Mouse (Mus musculus) forebrain, embryonic 16.5 days (tissue): ENCODE data around the gene Scml4. TPM values are rescaled to one million over a fixed set of nuclear protein-coding genes. Genes with fewer than 3 reads are reported as not detected.

Source experiments
- ATAC-seq: fragments of 200-750 bp; cut with Nextera tagmentation; 2 replicates; pipeline ENCODE4 v1.8.0; 2017; ENCODE audit warnings: mild to moderate bottlenecking, moderate library complexity
- H3K27ac ChIP-seq: fragments of 300-500 bp; sonication (generic); 2 replicates; pipeline ENCODE4 v1.5.1; 2014; ENCODE audit warnings: low read length, control low read depth
- H3K27me3 ChIP-seq: fragments of 300-500 bp; sonication (generic); replicated peaks from 2 replicates; pipeline ENCODE4 v1.6.1; 2014; ENCODE audit warnings: low read length; ENCODE audit not compliant: control insufficient read depth, insufficient read depth
- H3K36me3 ChIP-seq: fragments of 300-500 bp; sonication (generic); 2 replicates; pipeline ENCODE4 v1.6.1; 2014; ENCODE audit not compliant: control insufficient read depth, insufficient read depth
- H3K4me1 ChIP-seq: fragments of 300-500 bp; sonication (generic); replicated peaks from 2 replicates; pipeline ENCODE4 v1.6.1; 2014; ENCODE audit warnings: low read length; ENCODE audit not compliant: control insufficient read depth, insufficient read depth
- H3K4me2 ChIP-seq: fragments of 300-500 bp; sonication (generic); 2 replicates; pipeline ENCODE4 v1.6.1; 2014; ENCODE audit warnings: mild to moderate bottlenecking, low read length, control low read depth
- H3K4me3 ChIP-seq: fragments of 300-500 bp; sonication (generic); replicated peaks from 2 replicates; pipeline ENCODE4 v1.5.1; 2014; ENCODE audit warnings: mild to moderate bottlenecking, low read length, control low read depth
- H3K9ac ChIP-seq: fragments of 300-500 bp; sonication (generic); replicated peaks from 2 replicates; pipeline ENCODE4 v1.6.1; 2014; ENCODE audit warnings: low read depth, low read length, control low read depth
- H3K9me3 ChIP-seq: fragments of 300-500 bp; sonication (generic); 2 replicates; pipeline ENCODE4 v1.6.1; 2016; ENCODE audit warnings: low read length; ENCODE audit not compliant: control insufficient read depth
- WGBS: fragments of 180-500 bp; shearing (Covaris S2); extraction: QIAGEN DNeasy Blood & Tissue Kit; methylation state at CpG from one replicate; pipeline ENCODE4 v1.1.7; 2014; 5-methylcytosine and 5-hydroxymethylcytosine counted together
- polyA plus RNA-seq: library from polyadenylated mRNA; unstranded; fragments of >200 nt; fragmentation: Nextera tagmentation; extraction: Ambion mirVana; gene quantifications from 2 replicates; pipeline ENCODE4 v1.2.1, GENCODE M21; 2015

Gene Scml4
- 9.5 and 10.4 TPM in 2 replicates for polyA plus RNA-seq

GRCm38 (mm10) chr10:42860159-42860911 is at the start of gene Scml4:
Scml4 (plus strand) TSS chr10:42860370.
- H3K9ac ChIP-seq, result peak within 1 kb of the TSS; percentile 62
- H3K4me3 ChIP-seq, result peak within 1 kb of the TSS; percentile 45
- H3K27me3 ChIP-seq, result peaks cover 5% of the 10 kb centered on the region; the same call in 1 of the 2 replicates
- H3K27ac ChIP-seq, result peak within 1 kb of the TSS; percentile 70
- 17% methylated on average over 17 of the region's 17 CpGs for WGBS
- peaks cover 39% of the 10 kb centered on the region for H3K4me1 ChIP-seq
- H3K9me3 ChIP-seq, result no peaks in the 10 kb centered on the region
- H3K36me3 ChIP-seq, result no peaks in the 10 kb centered on the region
- peak; percentile 80 for ATAC-seq
- peak within 1 kb of the TSS; percentile 63 for H3K4me2 ChIP-seq

DNA sequence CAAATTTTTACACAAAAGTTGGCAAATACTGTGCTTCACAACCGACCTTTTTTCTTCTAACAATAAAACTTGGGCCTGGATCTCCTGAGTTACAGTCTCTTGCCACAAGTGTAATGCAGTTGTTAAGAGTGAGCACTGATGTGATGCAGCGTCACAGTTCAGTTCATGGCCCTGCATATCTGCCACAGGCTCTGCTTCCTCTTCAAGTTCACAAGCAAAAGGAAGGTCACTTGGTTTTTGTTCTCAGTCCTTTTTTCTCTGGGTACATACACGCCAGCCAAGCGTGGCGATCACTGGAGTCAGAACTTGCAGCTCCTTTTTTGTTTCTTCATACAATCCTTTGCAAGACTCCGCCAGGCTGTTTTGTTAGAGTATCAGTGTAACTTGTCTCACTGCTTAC is 34.2 kb upstream of the Scml4 start:
- no peak for ATAC-seq
- H3K4me3 ChIP-seq, result no peak overlapping the region
- H3K4me2 ChIP-seq, result no peak overlapping the region
- 47% methylated on average over 6 of the region's 6 CpGs for WGBS
- H3K9ac ChIP-seq, result no peak overlapping the region
- H3K27me3 ChIP-seq, result no peaks in the 10 kb centered on the region
- no peaks in the 10 kb centered on the region for H3K4me1 ChIP-seq
- peaks cover 37% of the 10 kb centered on the region for H3K36me3 ChIP-seq
- H3K9me3 ChIP-seq, result no peaks in the 10 kb centered on the region
- no peak overlapping the region for H3K27ac ChIP-seq

- Histone ChIP-seq H3K4me2 (no peak overlapping the region), H3K27ac (no peak overlapping the region), H3K9ac (no peak overlapping the region), H3K4me3 (no peak overlapping the region), H3K36me3 (peaks cover 38% of the 10 kb centered on the region), H3K9me3 (no peaks in the 10 kb centered on the region), H3K4me1 (no peaks in the 10 kb centered on the region), H3K27me3 (no peaks in the 10 kb centered on the region)
- no peak for ATAC-seq
- WGBS, result 87% methylated on average over 5 of the region's 5 CpGs
These were observed 33.0 kb upstream of the Scml4 start for GRCm38 (mm10) chr10:42827155-42827554.

DNA sequence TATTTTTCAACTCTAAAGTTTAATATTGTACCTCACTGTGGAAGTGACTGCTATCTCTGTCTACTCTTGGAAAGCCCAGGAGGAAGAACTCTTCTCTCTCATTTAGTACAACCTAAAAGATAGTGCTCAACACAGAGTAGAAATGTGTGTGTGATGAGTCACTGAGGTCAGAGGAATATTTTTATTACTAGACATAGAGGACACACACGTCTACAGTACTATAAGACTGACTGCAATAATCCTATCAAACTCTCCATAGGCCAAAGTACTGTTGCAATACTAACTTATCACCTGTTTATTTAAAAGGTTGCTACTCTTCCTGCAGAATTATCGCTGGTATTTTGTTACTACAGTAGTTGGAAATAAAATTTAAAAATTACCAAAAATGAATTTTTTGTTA is 30.2 kb upstream of the Scml4 start:
- WGBS, result 86% methylated on average over 2 of the region's 2 CpGs
- H3K36me3 ChIP-seq, result peaks cover 26% of the 10 kb centered on the region

GRCm38 (mm10) chr10:42830409-42830808 is 29.8 kb upstream of the Scml4 start:
- Histone ChIP-seq H3K9ac (no peak overlapping the region), H3K36me3 (peaks cover 24% of the 10 kb centered on the region), H3K9me3 (no peaks in the 10 kb centered on the region), H3K4me2 (no peak overlapping the region), H3K27ac (no peak overlapping the region), H3K4me1 (peaks cover 19% of the 10 kb centered on the region), H3K4me3 (no peak overlapping the region), H3K27me3 (no peaks in the 10 kb centered on the region)
- 59% methylated on average over 6 of the region's 6 CpGs for WGBS
- ATAC-seq, result no peak

More for the DNA sequence above, 30.2 kb upstream of the Scml4 start:
- no peaks in the 10 kb centered on the region for H3K27me3 ChIP-seq
- H3K4me3 ChIP-seq, result no peak overlapping the region
- no peak overlapping the region for H3K4me2 ChIP-seq
- no peak overlapping the region for H3K9ac ChIP-seq
- H3K9me3 ChIP-seq, result no peaks in the 10 kb centered on the region
- no peak for ATAC-seq
- no peak overlapping the region for H3K27ac ChIP-seq
- peaks cover 17% of the 10 kb centered on the region for H3K4me1 ChIP-seq

DNA sequence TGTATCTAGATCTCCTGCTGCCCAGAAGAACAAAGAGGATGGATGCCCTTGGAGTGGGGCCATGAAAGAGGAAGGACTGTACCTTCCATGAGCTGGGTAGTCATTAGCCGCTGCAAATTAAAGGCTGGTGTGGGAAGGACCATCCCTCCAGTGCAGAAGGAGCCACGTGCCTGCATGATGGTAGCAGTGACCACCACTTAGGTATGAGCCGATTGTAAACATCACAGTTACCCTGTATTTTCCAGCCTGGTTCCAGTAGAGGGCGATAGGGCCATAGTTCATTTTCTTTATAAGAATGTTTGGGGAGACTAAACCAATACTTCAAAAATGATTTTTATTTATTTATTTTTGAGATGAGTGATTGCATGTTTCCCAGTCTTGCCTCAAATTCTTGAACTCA is 27.5 kb upstream of the Scml4 start:
- Histone ChIP-seq H3K27me3 (no peaks in the 10 kb centered on the region), H3K9ac (no peak overlapping the region), H3K9me3 (no peaks in the 10 kb centered on the region), H3K4me1 (peaks cover 19% of the 10 kb centered on the region), H3K4me2 (no peak overlapping the region), H3K27ac (no peak overlapping the region), H3K36me3 (peaks cover 24% of the 10 kb centered on the region), H3K4me3 (no peak overlapping the region)
- ATAC-seq, result 0 out of 2 replicates have a peak, but pooled peaks have one; percentile 19
- 26% methylated on average over 4 of the region's 4 CpGs for WGBS

GRCm38 (mm10) chr10:42833871-42834727 is 26.1 kb upstream of the Scml4 start:
- H3K36me3 ChIP-seq, result peaks cover 23% of the 10 kb centered on the region
- 9% methylated on average over 4 of the region's 4 CpGs for WGBS

GRCm38 (mm10) chr10:42838106-42838505 is 22.1 kb upstream of the Scml4 start:
- no peak for ATAC-seq

More at GRCm38 (mm10) chr10:42833871-42834727, 26.1 kb upstream of the Scml4 start:
- peak overlapping the region; percentile 67 for H3K27ac ChIP-seq
- peak; percentile 79 for ATAC-seq
- H3K4me2 ChIP-seq, result no peak overlapping the region
- no peaks in the 10 kb centered on the region for H3K27me3 ChIP-seq
- H3K4me1 ChIP-seq, result peaks cover 19% of the 10 kb centered on the region
- H3K9ac ChIP-seq, result no peak overlapping the region
- H3K4me3 ChIP-seq, result no peak overlapping the region
- no peaks in the 10 kb centered on the region for H3K9me3 ChIP-seq

GRCm38 (mm10) chr10:42838736-42839135 is 21.4 kb upstream of the Scml4 start:
- no peak overlapping the region for H3K27ac ChIP-seq
- no peak for ATAC-seq
- H3K27me3 ChIP-seq, result no peaks in the 10 kb centered on the region
- WGBS, result 98% methylated on average over 2 of the region's 2 CpGs
- H3K4me3 ChIP-seq, result no peak overlapping the region
- no peak overlapping the region for H3K9ac ChIP-seq
- H3K4me2 ChIP-seq, result no peak overlapping the region
- peaks cover 11% of the 10 kb centered on the region; the same call in 1 of the 2 replicates for H3K36me3 ChIP-seq
- H3K4me1 ChIP-seq, result peaks cover 12% of the 10 kb centered on the region
- no peaks in the 10 kb centered on the region for H3K9me3 ChIP-seq

More at GRCm38 (mm10) chr10:42838106-42838505, 22.1 kb upstream of the Scml4 start:
- peaks cover 11% of the 10 kb centered on the region; the same call in 1 of the 2 replicates for H3K36me3 ChIP-seq
- no peak overlapping the region for H3K4me3 ChIP-seq
- WGBS, result 89% methylated on average over 4 of the region's 4 CpGs
- no peaks in the 10 kb centered on the region for H3K9me3 ChIP-seq
- no peak overlapping the region for H3K27ac ChIP-seq
- no peaks in the 10 kb centered on the region for H3K27me3 ChIP-seq
- H3K4me2 ChIP-seq, result no peak overlapping the region
- H3K9ac ChIP-seq, result no peak overlapping the region
- H3K4me1 ChIP-seq, result peaks cover 14% of the 10 kb centered on the region
